Mouse (Mus musculus): ENCODE measurements around the gene Ttyh1. TPM values are rescaled to one million over a fixed set of nuclear protein-coding genes. Genes with fewer than 3 reads are reported as not detected.
A peak's percentile ranks its signal among the peaks of the same experiment; 100 is the strongest.

Gene Ttyh1
- polyA plus RNA-seq, 1 experiment from 2014 or later: 66.6 TPM

- H3K27me3 ChIP-seq (ENCODE audit: control insufficient read depth, insufficient read depth, low read length): no peaks in the 10 kb centered on the region
- H3K4me1 ChIP-seq (replicated peaks; ENCODE audit: control insufficient read depth, insufficient read depth, low read length): no peaks in the 10 kb centered on the region
- ATAC-seq (ENCODE audit: low FRiP score): peak; percentile 51; the same call in 1 of the 2 replicates
- peak overlapping the region; percentile 46 for H3K4me2 ChIP-seq (replicated peaks; ENCODE audit: low read depth, low read length)
- 0 out of 2 replicates have a peak overlapping the region, but pooled peaks have one; percentile 11 for H3K9ac ChIP-seq (ENCODE audit: low read depth, low read length)
- no peak overlapping the region for H3K27ac ChIP-seq (ENCODE audit: low read depth, low read length)
- peak; percentile 25 for DNase-seq (ENCODE audit: low spot score)
- H3K36me3 ChIP-seq (ENCODE audit: control insufficient read depth, insufficient read depth, low read length): no peaks in the 10 kb centered on the region
- WGBS: 3% methylated on average over 11 of the region's 11 CpGs
- no peaks in the 10 kb centered on the region for H3K9me3 ChIP-seq (ENCODE audit: control insufficient read depth, low read length)
- peak overlapping the region; percentile 29 for H3K4me3 ChIP-seq (ENCODE audit: low read depth, low read length)
These were observed 44.4 kb downstream of the Ttyh1 start for GRCm38 (mm10) chr7:4163571-4164072.

DNA sequence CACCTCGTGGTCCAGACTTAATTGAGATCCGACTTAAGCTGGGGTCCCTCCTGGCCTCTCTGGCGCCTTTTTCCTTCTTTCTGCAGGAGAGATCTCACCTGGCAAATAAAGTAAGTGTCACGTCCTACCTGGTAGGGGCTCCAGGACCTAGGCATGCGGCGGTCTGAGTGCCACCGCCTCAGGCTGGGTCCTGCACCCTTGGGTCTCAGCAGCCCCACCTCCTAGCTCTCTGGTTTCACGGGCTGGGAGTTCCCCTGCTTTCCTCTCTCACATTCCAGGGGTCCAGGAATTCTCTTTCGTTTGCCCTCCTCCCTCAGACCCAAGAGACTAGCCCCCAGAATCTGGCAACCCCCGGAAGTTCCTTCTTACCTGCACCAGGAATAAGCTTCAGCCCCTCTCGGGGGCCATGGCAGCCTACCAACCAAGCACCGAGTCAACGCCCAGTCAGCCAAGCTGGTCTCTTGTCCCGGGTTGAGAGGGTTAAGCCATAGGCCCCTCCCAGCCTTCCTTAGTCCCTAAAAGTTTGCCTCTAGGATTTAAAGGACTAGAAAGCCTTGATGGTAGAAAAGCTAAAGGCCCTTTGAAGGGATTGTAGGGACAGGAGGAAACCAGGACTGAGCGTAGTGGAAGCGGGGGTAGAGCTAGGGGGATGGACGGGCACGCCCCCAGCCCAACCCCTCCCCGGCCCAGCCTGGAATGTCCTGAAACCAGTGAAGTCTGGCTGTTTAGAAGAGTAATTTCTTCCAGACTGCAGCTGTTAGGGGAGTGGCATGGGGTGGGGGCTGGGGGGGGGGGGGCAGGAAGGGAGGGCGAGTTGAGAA is 45.1 kb downstream of the Ttyh1 start, which contains the start of gene Cdc42ep5:
Gene Cdc42ep5, minus strand, starts transcription at position 771 of the 821 bp plus-strand sequence.
- Histone ChIP-seq H3K27ac (ENCODE audit: low read depth, low read length) (no peak within 1 kb of the TSS), H3K36me3 (ENCODE audit: control insufficient read depth, insufficient read depth, low read length) (no peaks in the 10 kb centered on the region), H3K27me3 (ENCODE audit: control insufficient read depth, insufficient read depth, low read length) (no peaks in the 10 kb centered on the region), H3K4me2 (replicated peaks; ENCODE audit: low read depth, low read length) (peak within 1 kb of the TSS; percentile 46), H3K9me3 (ENCODE audit: control insufficient read depth, low read length) (no peaks in the 10 kb centered on the region), H3K9ac (ENCODE audit: low read depth, low read length) (peak within 1 kb of the TSS; percentile 11; the same call in 1 of the 2 replicates), H3K4me1 (replicated peaks; ENCODE audit: control insufficient read depth, insufficient read depth, low read length) (no peaks in the 10 kb centered on the region), H3K4me3 (ENCODE audit: low read depth, low read length) (peak within 1 kb of the TSS; percentile 29)
- DNase-seq (ENCODE audit: low spot score) (peak; percentile 44), ATAC-seq (ENCODE audit: low FRiP score) (peak; percentile 88)
- WGBS: 1% methylated on average over 18 of the region's 20 CpGs

- Histone ChIP-seq H3K27me3 (ENCODE audit: control insufficient read depth, insufficient read depth, low read length) (no peaks in the 10 kb centered on the region), H3K4me3 (ENCODE audit: low read depth, low read length) (no peak overlapping the region), H3K36me3 (ENCODE audit: control insufficient read depth, insufficient read depth, low read length) (no peaks in the 10 kb centered on the region), H3K4me1 (replicated peaks; ENCODE audit: control insufficient read depth, insufficient read depth, low read length) (no peaks in the 10 kb centered on the region), H3K4me2 (replicated peaks; ENCODE audit: low read depth, low read length) (no peak overlapping the region), H3K27ac (ENCODE audit: low read depth, low read length) (no peak overlapping the region), H3K9ac (ENCODE audit: low read depth, low read length) (no peak overlapping the region), H3K9me3 (ENCODE audit: control insufficient read depth, low read length) (no peaks in the 10 kb centered on the region)
- DNase-seq (ENCODE audit: low spot score) (no peak), ATAC-seq (ENCODE audit: low FRiP score) (no peak)
- WGBS: 17% methylated on average over 3 of the region's 3 CpGs
These were observed 46.1 kb downstream of the Ttyh1 start for GRCm38 (mm10) chr7:4165286-4165685.

DNA sequence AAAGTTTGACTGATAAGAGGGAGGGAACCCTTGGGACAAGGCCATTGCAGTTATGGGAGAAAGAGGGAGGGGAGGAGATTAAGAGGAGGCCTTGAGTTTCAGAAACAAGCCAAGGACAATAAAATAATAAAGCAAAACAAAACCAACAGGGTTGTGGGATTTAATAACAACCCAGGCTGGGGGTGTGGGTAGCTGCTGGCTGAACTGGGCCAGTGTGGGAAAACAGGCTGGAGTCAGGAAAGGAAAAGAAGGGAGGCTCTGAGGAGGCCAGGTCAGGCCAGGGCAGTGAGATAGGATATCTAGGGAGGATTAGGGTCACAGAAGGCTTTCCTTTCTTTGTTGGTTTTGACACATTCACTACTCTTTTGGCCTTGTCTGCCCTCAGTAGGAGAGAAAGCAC is 47.9 kb downstream of the Ttyh1 start:
- H3K27ac ChIP-seq (ENCODE audit: low read depth, low read length): no peak overlapping the region
- DNase-seq (ENCODE audit: low spot score) (no peak), ATAC-seq (ENCODE audit: low FRiP score) (no peak)
- no peak overlapping the region for H3K4me3 ChIP-seq (ENCODE audit: low read depth, low read length)
- no peak overlapping the region for H3K4me2 ChIP-seq (replicated peaks; ENCODE audit: low read depth, low read length)
- no peaks in the 10 kb centered on the region for H3K36me3 ChIP-seq (ENCODE audit: control insufficient read depth, insufficient read depth, low read length)
- no peaks in the 10 kb centered on the region for H3K9me3 ChIP-seq (ENCODE audit: control insufficient read depth, low read length)
- no peaks in the 10 kb centered on the region for H3K4me1 ChIP-seq (replicated peaks; ENCODE audit: control insufficient read depth, insufficient read depth, low read length)
- no peak overlapping the region for H3K9ac ChIP-seq (ENCODE audit: low read depth, low read length)
- H3K27me3 ChIP-seq (ENCODE audit: control insufficient read depth, insufficient read depth, low read length): no peaks in the 10 kb centered on the region

DNA sequence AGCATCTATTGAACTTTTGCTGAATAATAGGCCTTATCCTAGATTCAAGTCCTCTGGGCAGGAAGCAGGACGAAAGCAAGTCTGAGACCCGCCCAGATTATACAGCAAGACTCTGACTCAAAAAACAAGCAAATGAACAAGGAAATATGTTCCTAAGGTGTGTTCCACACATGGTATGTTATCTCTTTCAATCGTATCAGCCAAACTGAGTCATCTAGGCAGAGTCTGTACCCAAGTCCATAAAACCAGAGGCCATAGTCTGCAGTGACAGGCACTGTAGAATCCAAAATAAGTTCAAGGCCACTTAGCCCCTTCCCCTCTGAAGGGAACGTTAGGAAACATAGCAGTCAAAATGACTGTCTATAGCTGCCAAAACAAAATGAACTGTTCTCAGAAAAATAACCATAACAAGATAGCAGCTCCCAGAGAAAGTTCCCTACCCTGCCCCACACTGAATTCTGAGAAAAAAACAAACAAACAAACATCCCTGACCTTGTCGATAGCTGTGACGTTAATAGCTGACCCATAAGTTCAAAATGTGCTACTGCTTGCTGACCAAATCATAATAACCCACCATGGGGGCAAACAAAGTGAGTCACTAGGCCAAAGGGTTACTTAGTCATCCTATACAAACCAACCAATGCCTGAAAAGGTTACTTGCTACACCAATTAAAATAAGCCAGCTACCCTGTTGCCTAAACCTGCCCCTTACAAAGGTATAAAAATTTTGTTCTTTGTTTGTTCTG is 51.2 kb downstream of the Ttyh1 start:
- Histone ChIP-seq H3K9me3 (ENCODE audit: control insufficient read depth, low read length) (no peaks in the 10 kb centered on the region), H3K4me3 (ENCODE audit: low read depth, low read length) (no peak overlapping the region), H3K9ac (ENCODE audit: low read depth, low read length) (no peak overlapping the region), H3K4me2 (replicated peaks; ENCODE audit: low read depth, low read length) (no peak overlapping the region), H3K4me1 (replicated peaks; ENCODE audit: control insufficient read depth, insufficient read depth, low read length) (no peaks in the 10 kb centered on the region), H3K27ac (ENCODE audit: low read depth, low read length) (no peak overlapping the region), H3K27me3 (ENCODE audit: control insufficient read depth, insufficient read depth, low read length) (no peaks in the 10 kb centered on the region), H3K36me3 (ENCODE audit: control insufficient read depth, insufficient read depth, low read length) (no peaks in the 10 kb centered on the region)
- no peak for DNase-seq (ENCODE audit: low spot score)
- 84% methylated on average over 6 of the region's 6 CpGs for WGBS
- no peak for ATAC-seq (ENCODE audit: low FRiP score)

DNA sequence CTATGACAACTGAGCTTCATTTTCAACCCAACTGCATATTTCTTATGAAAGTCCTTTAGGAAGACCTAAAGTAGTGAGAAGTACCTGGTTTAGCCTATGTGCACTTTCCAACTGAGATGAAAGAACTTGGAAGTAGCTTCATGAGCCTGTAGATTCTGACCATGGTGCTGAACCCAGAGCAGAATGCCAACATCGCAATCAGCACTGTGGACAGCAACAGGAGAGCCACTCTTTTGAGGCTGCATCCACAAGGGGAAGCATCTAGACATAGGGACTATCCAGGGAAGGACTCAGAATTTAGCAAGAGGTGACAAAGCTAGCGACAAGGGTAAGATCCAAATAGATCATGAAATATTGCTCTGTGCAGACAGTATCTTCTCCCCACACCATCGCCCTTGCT is 59.2 kb downstream of the Ttyh1 start:
- H3K4me3 ChIP-seq (ENCODE audit: low read depth, low read length): no peak overlapping the region
- WGBS: 37% methylated on average over 3 of the region's 3 CpGs
- no peaks in the 10 kb centered on the region for H3K27me3 ChIP-seq (ENCODE audit: control insufficient read depth, insufficient read depth, low read length)
- no peaks in the 10 kb centered on the region for H3K9me3 ChIP-seq (ENCODE audit: control insufficient read depth, low read length)
- no peaks in the 10 kb centered on the region for H3K4me1 ChIP-seq (replicated peaks; ENCODE audit: control insufficient read depth, insufficient read depth, low read length)
- no peaks in the 10 kb centered on the region for H3K36me3 ChIP-seq (ENCODE audit: control insufficient read depth, insufficient read depth, low read length)
- H3K9ac ChIP-seq (ENCODE audit: low read depth, low read length): no peak overlapping the region
- no peak overlapping the region for H3K27ac ChIP-seq (ENCODE audit: low read depth, low read length)
- H3K4me2 ChIP-seq (replicated peaks; ENCODE audit: low read depth, low read length): no peak overlapping the region
- DNase-seq (ENCODE audit: low spot score) (no peak), ATAC-seq (ENCODE audit: low FRiP score) (no peak)

Other genes starting within 250 kb of the Ttyh1 start
- not detected in 2 replicates for gene Gm14548, start 221.3 kb upstream of the Ttyh1 start, polyA plus RNA-seq (2014; fragmentation: Nextera tagmentation; extraction: Ambion mirVana)
- gene Lilra6, start 203.9 kb upstream of the Ttyh1 start, polyA plus RNA-seq (2014; fragmentation: Nextera tagmentation; extraction: Ambion mirVana): not detected in 2 replicates
- 2.6 and 3.0 TPM in 2 replicates for gene Lair1, start 56.2 kb upstream of the Ttyh1 start, polyA plus RNA-seq (2014; fragmentation: Nextera tagmentation; extraction: Ambion mirVana)
- gene Leng8, start 17.6 kb downstream of the Ttyh1 start, polyA plus RNA-seq (2014; fragmentation: Nextera tagmentation; extraction: Ambion mirVana): 45.3 and 54.4 TPM in 2 replicates
- gene Leng9, start 31.0 kb downstream of the Ttyh1 start, polyA plus RNA-seq (2014; fragmentation: Nextera tagmentation; extraction: Ambion mirVana): 1.9 TPM in 2 replicates
- gene Cdc42ep5, start 45.5 kb downstream of the Ttyh1 start, polyA plus RNA-seq (2014; fragmentation: Nextera tagmentation; extraction: Ambion mirVana): 19.9 and 20.7 TPM in 2 replicates
- not detected in 2 replicates for gene Lilra5, start 118.3 kb downstream of the Ttyh1 start, polyA plus RNA-seq (2014; fragmentation: Nextera tagmentation; extraction: Ambion mirVana)
- not detected in 2 replicates for gene Ncr1, start 218.3 kb downstream of the Ttyh1 start, polyA plus RNA-seq (2014; fragmentation: Nextera tagmentation; extraction: Ambion mirVana)